Mouse (Mus musculus) heart, embryonic 12.5 days (tissue): ENCODE measurements at regions not wholly inside any gene's neighbourhood (a gene's known extent, or its start where the extent isn't known, plus 50 kb on each side); places are given as distances from the start of the nearest gene placed in this dataset.

Source experiments
- ATAC-seq: fragments of 200-750 bp; cut with Nextera tagmentation; 2 replicates; pipeline ENCODE4 v1.8.0; 2017; ENCODE audit warnings: moderate TSS enrichment, moderate library complexity; ENCODE audit not compliant: insufficient number of reproducible peaks, low FRiP score
- H3K27ac ChIP-seq: fragments of 300-500 bp; sonication (generic); 2 replicates; pipeline ENCODE4 v1.5.1; 2016; ENCODE audit warnings: mild to moderate bottlenecking, moderate library complexity; ENCODE audit not compliant: poor library complexity, severe bottlenecking
- H3K27me3 ChIP-seq: fragments of 300-500 bp; sonication (generic); replicated peaks from 2 replicates; pipeline ENCODE4 v1.6.1; 2016; ENCODE audit warnings: mild to moderate bottlenecking, moderate library complexity
- H3K36me3 ChIP-seq: fragments of 300-500 bp; sonication (generic); 2 replicates; pipeline ENCODE4 v1.6.1; 2016; ENCODE audit warnings: mild to moderate bottlenecking, moderate library complexity
- H3K4me1 ChIP-seq: fragments of 300-500 bp; sonication (generic); replicated peaks from 2 replicates; pipeline ENCODE4 v1.6.1; 2016; ENCODE audit warnings: mild to moderate bottlenecking
- H3K4me2 ChIP-seq: fragments of 300-500 bp; sonication (generic); 2 replicates; pipeline ENCODE4 v1.6.1; 2016; ENCODE audit warnings: mild to moderate bottlenecking, moderate library complexity
- H3K4me3 ChIP-seq: fragments of 300-500 bp; sonication (generic); 2 replicates; pipeline ENCODE4 v1.5.1; 2016; ENCODE audit warnings: mild to moderate bottlenecking
- H3K9ac ChIP-seq: fragments of 300-500 bp; sonication (generic); 2 replicates; pipeline ENCODE4 v1.6.1; 2016; ENCODE audit warnings: mild to moderate bottlenecking, moderate library complexity
- H3K9me3 ChIP-seq: fragments of 300-500 bp; sonication (generic); replicated peaks from 2 replicates; pipeline ENCODE4 v1.6.1; 2016; ENCODE audit warnings: mild to moderate bottlenecking, moderate library complexity
- WGBS: fragments of 180-500 bp; shearing (Covaris S2); methylation state at CpG from one replicate; pipeline ENCODE4 v1.1.7; 2016; 5-methylcytosine and 5-hydroxymethylcytosine counted together

DNA sequence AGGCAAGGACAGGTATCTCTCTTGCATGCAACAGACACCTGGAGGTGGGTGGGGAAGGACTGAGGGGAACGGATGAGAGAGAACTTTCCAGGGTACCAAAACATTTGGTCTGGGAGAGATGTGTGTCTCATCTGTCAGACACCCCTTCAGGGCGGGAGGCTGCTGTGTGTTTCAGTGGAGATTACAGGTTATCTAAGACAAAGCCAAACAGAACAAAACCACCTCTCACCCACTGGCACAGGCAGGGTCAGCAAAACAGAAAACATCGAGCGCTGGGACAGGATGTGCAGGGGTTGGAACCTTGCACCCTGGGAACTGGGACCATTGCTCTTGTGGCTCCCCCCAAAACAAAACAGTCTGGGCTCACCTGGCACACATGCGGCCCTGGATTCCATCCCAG is 63.6 kb upstream of the Cldn5 start:
- Histone ChIP-seq H3K4me2 (no peak overlapping the region), H3K4me3 (no peak overlapping the region), H3K27me3 (no peaks in the 10 kb centered on the region), H3K9ac (no peak overlapping the region), H3K9me3 (no peaks in the 10 kb centered on the region), H3K36me3 (no peaks in the 10 kb centered on the region), H3K4me1 (peaks cover 1% of the 10 kb centered on the region; the same call in 1 of the 2 replicates), H3K27ac (no peak overlapping the region)
- no peak for ATAC-seq
- 52% methylated on average over 5 of the region's 5 CpGs for WGBS

DNA sequence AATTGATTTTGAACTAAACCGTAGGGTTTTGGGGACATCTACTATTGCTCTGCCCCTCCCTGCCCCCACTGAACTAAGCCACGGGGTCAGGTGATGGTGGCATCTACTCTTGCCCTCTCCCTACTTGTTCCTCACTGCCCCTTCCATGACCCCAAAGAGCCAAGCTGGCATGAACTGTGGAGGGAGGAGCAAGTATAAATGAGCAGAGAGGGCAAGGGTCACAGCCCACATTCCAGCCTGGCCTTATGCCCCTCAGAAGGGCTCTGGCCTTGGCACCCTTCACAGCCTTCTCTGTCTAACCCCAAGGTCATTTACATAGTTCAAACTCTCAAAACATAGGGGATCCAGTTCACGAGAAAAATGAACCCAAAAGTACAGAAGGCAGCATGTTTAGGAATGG is 61.3 kb upstream of the Cldn5 start:
- ATAC-seq: no peak
- H3K27me3 ChIP-seq: no peaks in the 10 kb centered on the region
- no peak overlapping the region for H3K27ac ChIP-seq
- no peak overlapping the region for H3K4me3 ChIP-seq
- no peaks in the 10 kb centered on the region for H3K36me3 ChIP-seq
- WGBS: 65% methylated on average over 3 of the region's 3 CpGs
- H3K4me1 ChIP-seq: peaks cover 4% of the 10 kb centered on the region; the same call in 1 of the 2 replicates
- H3K9ac ChIP-seq: no peak overlapping the region
- H3K4me2 ChIP-seq: no peak overlapping the region
- no peaks in the 10 kb centered on the region for H3K9me3 ChIP-seq

GRCm38 (mm10) chr16:18718040-18718439 is 58.6 kb upstream of the Cldn5 start:
- peaks cover 4% of the 10 kb centered on the region; the same call in 1 of the 2 replicates for H3K4me1 ChIP-seq
- H3K9ac ChIP-seq: no peak overlapping the region
- no peaks in the 10 kb centered on the region for H3K36me3 ChIP-seq
- no peak overlapping the region for H3K4me3 ChIP-seq
- H3K27me3 ChIP-seq: 0 out of 2 replicates have a peak, but pooled peaks cover 3% of the 10 kb centered on the region
- no peaks in the 10 kb centered on the region for H3K9me3 ChIP-seq
- H3K27ac ChIP-seq: no peak overlapping the region
- 21% methylated on average over 2 of the region's 2 CpGs for WGBS
- no peak overlapping the region for H3K4me2 ChIP-seq
- ATAC-seq: no peak

- Histone ChIP-seq H3K9ac (no peak overlapping the region), H3K4me3 (no peak overlapping the region), H3K27ac (no peak overlapping the region), H3K4me1 (peaks cover 4% of the 10 kb centered on the region; the same call in 1 of the 2 replicates), H3K9me3 (no peaks in the 10 kb centered on the region), H3K4me2 (no peak overlapping the region), H3K27me3 (0 out of 2 replicates have a peak, but pooled peaks cover 6% of the 10 kb centered on the region), H3K36me3 (no peaks in the 10 kb centered on the region)
- 67% methylated on average over 13 of the region's 13 CpGs for WGBS
- ATAC-seq: no peak
Observed at GRCm38 (mm10) chr16:18720433-18721233, 56.0 kb upstream of the Cldn5 start.

DNA sequence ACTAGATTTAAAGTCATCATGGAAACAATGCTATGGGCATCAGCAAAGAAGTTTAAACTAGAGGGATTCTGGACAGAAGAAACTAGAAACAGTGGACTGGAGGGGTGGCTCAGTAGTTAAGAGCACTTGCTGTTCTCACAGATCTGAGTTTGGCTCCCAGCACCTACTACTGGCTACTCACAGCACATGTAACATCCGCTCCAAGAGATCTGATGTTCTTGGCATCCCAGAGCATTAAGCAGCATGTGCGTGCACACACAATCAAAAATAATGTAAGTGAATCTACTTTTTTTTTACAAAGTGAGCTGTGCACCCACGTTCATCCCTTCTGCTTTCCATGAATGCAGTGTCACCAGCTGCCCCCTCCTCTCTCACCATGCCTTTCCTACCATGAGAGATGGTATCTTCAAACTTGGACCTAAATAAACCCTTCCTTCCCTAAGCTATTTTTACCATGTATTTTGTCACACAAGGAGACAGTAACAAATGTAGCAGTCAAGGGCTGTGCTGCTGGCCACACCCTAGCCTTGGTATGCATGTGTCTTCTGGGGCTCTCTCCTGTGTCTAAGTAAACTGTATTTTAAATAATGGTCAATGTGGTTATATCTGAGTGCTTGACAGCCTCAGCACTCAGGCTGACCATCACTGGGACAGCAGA is 53.3 kb upstream of the Cldn5 start:
- Histone ChIP-seq H3K9me3 (no peaks in the 10 kb centered on the region), H3K9ac (no peak overlapping the region), H3K4me2 (no peak overlapping the region), H3K27me3 (0 out of 2 replicates have a peak, but pooled peaks cover 6% of the 10 kb centered on the region), H3K4me3 (no peak overlapping the region), H3K36me3 (no peaks in the 10 kb centered on the region), H3K4me1 (no peaks in the 10 kb centered on the region), H3K27ac (no peak overlapping the region)
- WGBS: 74% methylated on average over 3 of the region's 3 CpGs
- ATAC-seq: no peak

DNA sequence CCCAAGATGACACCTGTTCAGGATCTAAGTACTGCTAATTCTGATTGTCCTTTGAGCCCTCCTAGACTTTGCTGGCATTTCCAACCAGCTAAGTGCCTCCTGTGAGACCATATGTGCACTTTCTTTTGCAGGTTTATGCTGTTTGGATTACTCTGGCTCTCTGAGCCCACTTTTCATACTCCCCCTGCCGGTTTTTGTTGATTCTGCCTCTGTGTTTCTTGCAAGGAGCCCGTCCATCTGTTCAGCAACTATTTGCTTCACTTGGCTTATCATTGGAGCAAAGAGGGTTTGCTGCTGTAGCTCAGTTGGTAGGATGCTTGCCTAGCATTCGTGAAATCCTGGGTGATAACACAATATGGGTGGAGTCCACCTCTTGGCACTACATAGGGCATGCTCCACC is 52.8 kb upstream of the Cldn5 start:
- Histone ChIP-seq H3K4me3 (no peak overlapping the region), H3K4me1 (no peaks in the 10 kb centered on the region), H3K9ac (no peak overlapping the region), H3K36me3 (no peaks in the 10 kb centered on the region), H3K9me3 (no peaks in the 10 kb centered on the region), H3K27me3 (0 out of 2 replicates have a peak, but pooled peaks cover 6% of the 10 kb centered on the region), H3K4me2 (no peak overlapping the region), H3K27ac (no peak overlapping the region)
- no peak for ATAC-seq
- WGBS: 30% methylated on average over 3 of the region's 3 CpGs

DNA sequence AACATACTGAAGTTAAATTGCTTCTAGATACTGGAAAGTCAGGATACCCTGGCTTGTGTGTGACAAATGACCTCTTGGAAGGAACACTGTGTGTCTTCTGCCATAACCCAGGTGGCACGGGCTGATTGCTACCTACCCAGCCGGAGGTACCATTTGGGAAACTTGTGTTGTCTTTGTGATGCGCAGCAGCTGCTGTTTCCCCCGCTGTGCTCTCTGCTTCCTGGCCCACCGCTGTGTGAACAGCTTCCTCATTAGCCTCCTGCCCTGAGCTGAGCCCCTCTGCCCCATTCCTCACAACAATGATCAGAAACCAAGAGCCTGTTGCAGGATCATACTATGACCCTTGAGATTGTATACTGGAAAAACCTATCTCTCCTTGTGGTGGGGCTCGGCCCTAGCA is 51.9 kb upstream of the Cldn5 start:
- no peak overlapping the region for H3K9ac ChIP-seq
- ATAC-seq: no peak
- no peak overlapping the region for H3K27ac ChIP-seq
- WGBS: 22% methylated on average over 6 of the region's 6 CpGs
- H3K36me3 ChIP-seq: no peaks in the 10 kb centered on the region
- no peak overlapping the region for H3K4me3 ChIP-seq
- no peak overlapping the region for H3K4me2 ChIP-seq
- H3K27me3 ChIP-seq: 0 out of 2 replicates have a peak, but pooled peaks cover 6% of the 10 kb centered on the region
- no peaks in the 10 kb centered on the region for H3K4me1 ChIP-seq
- no peaks in the 10 kb centered on the region for H3K9me3 ChIP-seq
